Mouse (Mus musculus): ENCODE measurements at regions not wholly inside any gene's neighbourhood (a gene's known extent, or its start where the extent isn't known, plus 50 kb on each side); places are given as distances from the start of the nearest gene placed in this dataset.

- Histone ChIP-seq H3K36me3 (ENCODE audit: control insufficient read depth in 1 of 2, insufficient read depth in 2 of 2, low read length in 2 of 2) (no peaks in the 10 kb centered on the region), H3K27ac (ENCODE audit: control insufficient read depth, low read depth, low read length) (no peak overlapping the region), H3K79me2 (ENCODE audit: control insufficient read depth, insufficient read depth, low read length, poor library complexity) (no peaks in the 10 kb centered on the region), H3K4me1 (ENCODE audit: control insufficient read depth in 1 of 2, insufficient read depth in 2 of 2, low read length in 2 of 2) (no peaks in the 10 kb centered on the region), H3K9ac (ENCODE audit: control insufficient read depth, low read depth, low read length, poor library complexity, severe bottlenecking) (no peak overlapping the region), H3K9me3 (replicated peaks; ENCODE audit: insufficient read depth, low read length) (no peaks in the 10 kb centered on the region), H3K4me3 (ENCODE audit: control insufficient read depth in 1 of 2, insufficient read depth in 1 of 2, low read depth in 2 of 2, low read length in 2 of 2) (no peak overlapping the region), H3K27me3 (ENCODE audit: control insufficient read depth in 1 of 2, insufficient read depth in 2 of 2, low read length in 2 of 2) (no peaks in the 10 kb centered on the region)
- no peak for DNase-seq (ENCODE audit: low read depth, low spot score)
- TF ChIP-seq MEF2A (IDR thresholded peaks at IDR 0.05; ENCODE audit: extremely low read depth, insufficient replicate concordance, low read depth, low read length, poor library complexity, severe bottlenecking) (no peak), MAZ (IDR thresholded peaks at IDR 0.05; ENCODE audit: low read depth, low read length) (no peak), ZNF384 (IDR thresholded peaks at IDR 0.05; ENCODE audit: low read depth, low read length) (no peak), JUND (IDR thresholded peaks at IDR 0.05; ENCODE audit: low read depth, low read length) (no peak), CHD1 (IDR thresholded peaks at IDR 0.05; ENCODE audit: low read depth, low read length) (no peak), GATA1 (IDR thresholded peaks at IDR 0.05; ENCODE audit: low read depth, low read length) (no peak), BHLHE40 (IDR thresholded peaks at IDR 0.05; ENCODE audit: borderline replicate concordance, low read depth, low read length) (no peak), MAFK (IDR thresholded peaks at IDR 0.05; ENCODE audit: borderline replicate concordance, low read depth, low read length) (no peak), ZKSCAN1 (IDR thresholded peaks at IDR 0.05; ENCODE audit: low read depth, low read length) (no peak), MAX (IDR thresholded peaks at IDR 0.05; ENCODE audit: low read length) (no peak), TAL1 (IDR thresholded peaks at IDR 0.05; ENCODE audit: low read length) (no peak), POLR2AphosphoS2 (IDR thresholded peaks at IDR 0.05; ENCODE audit: low read length) (no peak), MYC (IDR thresholded peaks at IDR 0.05; ENCODE audit: low read depth, low read length) (no peak), POLR2AphosphoS5 (IDR thresholded peaks at IDR 0.05; ENCODE audit: borderline replicate concordance, low read depth, low read length) (no peak), USF2 (IDR thresholded peaks at IDR 0.05; ENCODE audit: borderline replicate concordance in 1 of 2, insufficient read depth in 1 of 2, low read depth in 1 of 2, low read length in 2 of 2) (no peak), CTCF (IDR thresholded peaks at IDR 0.05 in 2 of 3, conservative IDR thresholded peaks at IDR 0.05 in 1 of 3; ENCODE audit: control insufficient read depth in 1 of 3, insufficient read depth in 1 of 3, low read depth in 2 of 3, low read length in 3 of 3, poor library complexity in 1 of 3, severe bottlenecking in 1 of 3) (no peak), E2F4 (IDR thresholded peaks at IDR 0.05; ENCODE audit: borderline replicate concordance, low read depth, low read length) (no peak), TBP (IDR thresholded peaks at IDR 0.05; ENCODE audit: low read depth, low read length) (no peak), RCOR1 (IDR thresholded peaks at IDR 0.05; ENCODE audit: low read depth, low read length) (no peak), UBTF (IDR thresholded peaks at IDR 0.05; ENCODE audit: borderline replicate concordance, insufficient read depth, low read depth, low read length) (no peak)
These were observed 677.8 kb upstream of the Tmpo start for GRCm38 (mm10) chr10:91858711-91859595.

Data from MEL (cell line).